ENCODE assay signal across 22 mouse cellular contexts in the genomic region with DNA sequence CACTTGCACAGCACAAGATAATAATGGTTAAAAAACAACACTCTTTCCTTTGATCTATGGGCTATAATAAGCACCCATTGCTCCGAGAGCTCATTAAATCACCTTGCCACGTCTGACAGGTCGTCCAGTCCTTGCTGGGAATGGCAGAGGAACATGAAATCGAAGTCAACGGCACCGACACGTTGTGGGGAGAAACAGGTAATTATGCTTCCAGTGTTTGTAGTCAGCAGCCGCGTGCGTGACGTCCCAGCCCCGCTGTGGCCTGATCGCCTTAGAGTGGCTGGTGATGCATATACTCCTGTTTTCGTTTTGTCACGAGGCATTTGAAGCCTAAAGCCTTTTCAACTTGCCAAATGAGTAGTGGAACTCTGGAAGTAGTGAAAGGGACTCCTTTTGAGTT.
DNase-seq lines count a peak whose midpoint lies in the region; ATAC-seq lines count a peak whose summit lies in the region.
"Had no signal": no experiment of that assay in that cellular context is flagged by ENCODE, and none has a peak within 500 bp of the region (broad histone marks: within the 10 kb centered on the region; RNA-seq: fewer than 3 reads in every experiment).

No protein-coding gene starts in this region.

- WGBS in forebrain, embryonic 14.5 days, result 60% methylated on average over 15 of the region's 15 CpGs
- 55% methylated on average over 15 of the region's 15 CpGs for WGBS in forebrain, embryonic 15.5 days
- 59% methylated on average over 15 of the region's 15 CpGs for WGBS in limb, embryonic 12.5 days
- WGBS in limb, embryonic 10.5 days, result 76% methylated on average over 15 of the region's 15 CpGs
- 68% methylated on average over 15 of the region's 15 CpGs for WGBS in neural tube, embryonic 13.5 days

- H3K9me3 ChIP-seq in forebrain, embryonic 14.5 days (replicated peaks; ENCODE audit: control insufficient read depth, low read length), result no peaks in the 10 kb centered on the region
- no peaks in the 10 kb centered on the region for H3K9me3 ChIP-seq in forebrain, embryonic 15.5 days
- H3K9me3 ChIP-seq in limb, embryonic 12.5 days, result no peaks in the 10 kb centered on the region
- no peaks in the 10 kb centered on the region for H3K9me3 ChIP-seq in limb, embryonic 10.5 days (replicated peaks)
- H3K9me3 ChIP-seq in neural tube, embryonic 13.5 days, result no peaks in the 10 kb centered on the region
- H3K9me3 ChIP-seq: embryonic facial prominence, embryonic 12.5 days; G1E; heart, embryonic 12.5 days had no signal

- DNase-seq in forebrain, embryonic 14.5 days (ENCODE audit: low spot score), result no peak
- DNase-seq in limb, embryonic 10.5 days (ENCODE audit: low spot score), result no peak
- DNase-seq in neural tube, embryonic 10.5 days (ENCODE audit: extremely low spot score, low spot score), result no peak
- DNase-seq in lung, postnatal 25 days (ENCODE audit: low spot score), result no peak
- no peak for DNase-seq in heart, adult 9 months (ENCODE audit: low spot score in 2 of 2)
- DNase-seq: adrenal gland, adult 8-10 months; B cell, adult 2 months; cerebellum, adult 11-12 months; cerebellum, adult 9-10 months; cerebellum, postnatal 25 days; forebrain, postnatal 0 days; gastrocnemius, postnatal 14 days; heart, adult 2 months; heart, postnatal 36 days had no signal

- H3K4me1 ChIP-seq in forebrain, embryonic 14.5 days (ENCODE audit: control insufficient read depth, insufficient read depth, low read length), result no peaks in the 10 kb centered on the region
- H3K4me1 ChIP-seq in forebrain, embryonic 15.5 days, result peaks cover 6% of the 10 kb centered on the region; the same call in 1 of the 2 replicates
- no peaks in the 10 kb centered on the region for H3K4me1 ChIP-seq in limb, embryonic 12.5 days (replicated peaks)
- H3K4me1 ChIP-seq in limb, embryonic 10.5 days, result 0 out of 2 replicates have a peak, but pooled peaks cover 3% of the 10 kb centered on the region
- H3K4me1 ChIP-seq in neural tube, embryonic 13.5 days (replicated peaks), result peaks cover 5% of the 10 kb centered on the region; the same call in 1 of the 2 replicates
- H3K4me1 ChIP-seq: embryonic facial prominence, embryonic 12.5 days had no signal

- 0 out of 2 replicates have a peak, but pooled peaks cover 3% of the 10 kb centered on the region for H3K36me3 ChIP-seq in forebrain, embryonic 14.5 days (ENCODE audit: control insufficient read depth, insufficient read depth, low read length)
- no peaks in the 10 kb centered on the region for H3K36me3 ChIP-seq in forebrain, embryonic 15.5 days
- H3K36me3 ChIP-seq in limb, embryonic 12.5 days, result peaks cover 97% of the 10 kb centered on the region
- peaks cover 99% of the 10 kb centered on the region for H3K36me3 ChIP-seq in limb, embryonic 10.5 days
- H3K36me3 ChIP-seq in neural tube, embryonic 13.5 days, result no peaks in the 10 kb centered on the region
- H3K36me3 ChIP-seq: G1E had no signal

- no peaks in the 10 kb centered on the region for H3K27me3 ChIP-seq in forebrain, embryonic 14.5 days (replicated peaks; ENCODE audit: control insufficient read depth, insufficient read depth, low read length)
- 0 out of 2 replicates have a peak, but pooled peaks cover 2% of the 10 kb centered on the region for H3K27me3 ChIP-seq in forebrain, embryonic 15.5 days
- H3K27me3 ChIP-seq in limb, embryonic 12.5 days, result no peaks in the 10 kb centered on the region
- no peaks in the 10 kb centered on the region for H3K27me3 ChIP-seq in limb, embryonic 10.5 days (ENCODE audit: low read depth, poor library complexity, severe bottlenecking)
- no peaks in the 10 kb centered on the region for H3K27me3 ChIP-seq in neural tube, embryonic 13.5 days
- H3K27me3 ChIP-seq: embryonic facial prominence, embryonic 12.5 days; heart, embryonic 12.5 days had no signal

- ATAC-seq in forebrain, embryonic 14.5 days, result 0 out of 2 replicates have a peak, but pooled peaks have one; percentile 15
- no peak for ATAC-seq in forebrain, embryonic 15.5 days (replicated peaks)
- no peak for ATAC-seq in limb, embryonic 12.5 days (ENCODE audit: insufficient number of reproducible peaks, insufficient read depth, low FRiP score, low TSS enrichment, low read depth)
- ATAC-seq in neural tube, embryonic 13.5 days (ENCODE audit: low read depth), result no peak
- ATAC-seq: CD4-positive, CD25-positive, alpha-beta regulatory T cell, adult 4 months; hindbrain, embryonic 16.5 days had no signal

- no peak overlapping the region for H3K4me3 ChIP-seq in forebrain, embryonic 14.5 days (ENCODE audit: low read depth, low read length)
- H3K4me3 ChIP-seq in forebrain, embryonic 15.5 days, result no peak overlapping the region
- no peak overlapping the region for H3K4me3 ChIP-seq in limb, embryonic 12.5 days (replicated peaks)
- H3K4me3 ChIP-seq in limb, embryonic 10.5 days, result no peak overlapping the region
- no peak overlapping the region for H3K4me3 ChIP-seq in neural tube, embryonic 13.5 days
- H3K4me3 ChIP-seq: embryonic facial prominence, embryonic 12.5 days; heart, adult 2 months; heart, embryonic 12.5 days had no signal

- H3K27ac ChIP-seq in forebrain, embryonic 14.5 days (ENCODE audit: low read depth, low read length), result no peak overlapping the region
- no peak overlapping the region for H3K27ac ChIP-seq in forebrain, embryonic 15.5 days (replicated peaks)
- 0 out of 2 replicates have a peak overlapping the region, but pooled peaks have one; percentile 1 for H3K27ac ChIP-seq in limb, embryonic 12.5 days
- no peak overlapping the region for H3K27ac ChIP-seq in limb, embryonic 10.5 days
- H3K27ac ChIP-seq in neural tube, embryonic 13.5 days (replicated peaks), result 0 out of 2 replicates have a peak overlapping the region, but pooled peaks have one; percentile 65
- H3K27ac ChIP-seq: embryonic facial prominence, embryonic 12.5 days; heart, adult 2 months had no signal

- no peak overlapping the region for H3K4me2 ChIP-seq in forebrain, embryonic 14.5 days (ENCODE audit: low read length)
- no peak overlapping the region for H3K4me2 ChIP-seq in forebrain, embryonic 15.5 days (replicated peaks)
- no peak overlapping the region for H3K4me2 ChIP-seq in limb, embryonic 12.5 days
- no peak overlapping the region for H3K4me2 ChIP-seq in neural tube, embryonic 13.5 days
- H3K4me2 ChIP-seq: embryonic facial prominence, embryonic 12.5 days; heart, embryonic 12.5 days had no signal

- no peak overlapping the region for H3K9ac ChIP-seq in forebrain, embryonic 14.5 days (ENCODE audit: low read length)
- H3K9ac ChIP-seq in forebrain, embryonic 15.5 days (replicated peaks), result no peak overlapping the region
- no peak overlapping the region for H3K9ac ChIP-seq in limb, embryonic 12.5 days (replicated peaks)
- no peak overlapping the region for H3K9ac ChIP-seq in neural tube, embryonic 13.5 days
- H3K9ac ChIP-seq: embryonic facial prominence, embryonic 12.5 days; forebrain, postnatal 0 days; heart, embryonic 12.5 days had no signal

Comparison
In these comparisons a context has a peak if more than half of its experiments do, and no peak if none do; other contexts are left out.
1. H3K27ac ChIP-seq: peak in limb, embryonic 12.5 days (single experiment) and neural tube, embryonic 13.5 days (single experiment); none in forebrain, embryonic 14.5 days (single experiment), forebrain, embryonic 15.5 days (single experiment) and limb, embryonic 10.5 days (single experiment).